Mouse (Mus musculus) cerebellum, adult 9-11 months (tissue): ENCODE measurements around the gene Nacc1.
"Not testable (repeated sequence)": the region's sequence is repeated elsewhere in the genome, so short reads cannot be mapped to it uniquely, and the experiment has no call there.

ENCODE experiments used
- DNase-seq: peaks from one replicate; pipeline ENCODE4 v3.0.0; 2022

Gene Nacc1

GRCm38 (mm10) chr8:84697166-84698130 lies 9.8 kb upstream of the Nacc1 start:
- no peak for DNase-seq

GRCm38 (mm10) chr8:84695140-84695539 lies 7.5 kb upstream of the Nacc1 start:
- no peak for DNase-seq

GRCm38 (mm10) chr8:84693332-84693731 lies 5.7 kb upstream of the Nacc1 start:
- DNase-seq: no peak

GRCm38 (mm10) chr8:84689091-84689915 lies 1.6 kb upstream of the Nacc1 start:
- DNase-seq: peak; percentile 91

GRCm38 (mm10) chr8:84687003-84687704 lies 508 bp downstream of the Nacc1 start:
- peak; percentile 68 for DNase-seq

GRCm38 (mm10) chr8:84686191-84687002 lies 1.3 kb downstream of the Nacc1 start, which contains the start of gene Trmt1:
Gene Trmt1 (plus strand): TSS chr8:84686307.
- DNase-seq: peak; percentile 52

- peak; percentile 37 for DNase-seq
Measured at GRCm38 (mm10) chr8:84684537-84684936, 3.1 kb downstream of the Nacc1 start.

GRCm38 (mm10) chr8:84682257-84682656 lies 5.4 kb downstream of the Nacc1 start:
- no peak for DNase-seq

- DNase-seq: no peak
Measured at GRCm38 (mm10) chr8:84681476-84681875, 6.2 kb downstream of the Nacc1 start.

GRCm38 (mm10) chr8:84677305-84677704 lies 10.4 kb downstream of the Nacc1 start:
- DNase-seq: no peak

- DNase-seq: not testable (repeated sequence)
Measured at GRCm38 (mm10) chr8:84670295-84671006, 17.2 kb downstream of the Nacc1 start.

- no peak for DNase-seq
Measured at GRCm38 (mm10) chr8:84668731-84669485, 18.8 kb downstream of the Nacc1 start.

- DNase-seq: no peak
Measured at GRCm38 (mm10) chr8:84668081-84668480, 19.6 kb downstream of the Nacc1 start.

- DNase-seq: no peak
Measured at GRCm38 (mm10) chr8:84665385-84665893, 22.2 kb downstream of the Nacc1 start.

GRCm38 (mm10) chr8:84664566-84665384 lies 22.9 kb downstream of the Nacc1 start:
- DNase-seq: peak; percentile 90

GRCm38 (mm10) chr8:84663483-84664327 lies 24.0 kb downstream of the Nacc1 start:
- DNase-seq: peak; percentile 98

- peak; percentile 96 for DNase-seq
Measured at GRCm38 (mm10) chr8:84662581-84663065, 25.0 kb downstream of the Nacc1 start, which contains the start of gene Ier2. Gene Ier2 (minus strand): TSS chr8:84662852.

GRCm38 (mm10) chr8:84661961-84662571 lies 25.6 kb downstream of the Nacc1 start:
- DNase-seq: no peak
